Mouse (Mus musculus) C2C12 (cell line): ENCODE results near the gene Syn3. TPM values are rescaled to one million over a fixed set of nuclear protein-coding genes. Genes with fewer than 3 reads are reported as not detected.
A peak's percentile ranks its signal among the peaks of the same experiment; 100 is the strongest.
"Not testable (repeated sequence)": the region's sequence is repeated elsewhere in the genome, so short reads cannot be mapped to it uniquely, and the experiment has no call there.

Source experiments
- H3K27me3 ChIP-seq: one replicate; pipeline ENCODE4 v1.6.1; 2011; ENCODE audit not compliant: control insufficient read depth, insufficient read depth, insufficient read length
- H3K36me3 ChIP-seq: one replicate; pipeline ENCODE4 v1.6.1; 2011; ENCODE audit not compliant: control insufficient read depth, insufficient read depth
- H3K4me3 ChIP-seq: one replicate; pipeline ENCODE4 v1.5.1; 2011; ENCODE audit warnings: mild to moderate bottlenecking, control low read depth; ENCODE audit not compliant: poor library complexity, insufficient read depth, severe bottlenecking
- H3K79me2 ChIP-seq: one replicate; pipeline ENCODE4 v1.6.1; 2011; ENCODE audit not compliant: control insufficient read depth, insufficient read depth
- H3K79me3 ChIP-seq: one replicate; pipeline ENCODE4 v1.6.1; 2011; ENCODE audit warnings: low read depth, control low read depth
- H3ac ChIP-seq: one replicate; pipeline ENCODE3; 2011; ENCODE audit warnings: low read depth; ENCODE audit not compliant: control insufficient read depth, insufficient read length
- CEBPB ChIP-seq: IDR thresholded peaks from one replicate; pipeline ENCODE4 v1.6.1; 2011; ENCODE audit warnings: low read depth, mild to moderate bottlenecking, control low read depth, moderate library complexity
- CTCF ChIP-seq: IDR thresholded peaks from one replicate; pipeline ENCODE4 v1.5.1; 2011; ENCODE audit not compliant: control insufficient read depth, insufficient read depth, insufficient read length
- FOSL1 ChIP-seq: IDR thresholded peaks from one replicate; pipeline ENCODE4 v1.8.0; 2011; ENCODE audit warnings: mild to moderate bottlenecking, low read length; ENCODE audit not compliant: poor library complexity, insufficient read depth, severe bottlenecking
- MAX ChIP-seq: IDR thresholded peaks from one replicate; pipeline ENCODE4 v1.6.1; 2011; ENCODE audit warnings: mild to moderate bottlenecking, control low read depth
- MYOD1 ChIP-seq: IDR thresholded peaks from one replicate; pipeline ENCODE4 v1.6.1; 2011; ENCODE audit warnings: low read depth; ENCODE audit not compliant: control insufficient read depth, insufficient read length
- MYOG ChIP-seq: IDR thresholded peaks from one replicate; pipeline ENCODE4 v1.6.1; 2011; ENCODE audit not compliant: control insufficient read depth, insufficient read length; ENCODE audit errors: extremely low read depth
- USF1 ChIP-seq: IDR thresholded peaks from one replicate; pipeline ENCODE4 v1.6.1; 2011; ENCODE audit warnings: low read depth, mild to moderate bottlenecking, control low read depth, moderate library complexity
- polyA plus RNA-seq: library from polyadenylated mRNA; unstranded; fragments of >200 nt; fragmentation: generic; extraction: Trizol; gene quantifications from one replicate; pipeline ENCODE4 v1.2.1, GENCODE M21; 2012; ENCODE audit warnings: missing spikeins

Syn3 gene
- polyA plus RNA-seq, 1 experiment = 0.20 TPM

DNA sequence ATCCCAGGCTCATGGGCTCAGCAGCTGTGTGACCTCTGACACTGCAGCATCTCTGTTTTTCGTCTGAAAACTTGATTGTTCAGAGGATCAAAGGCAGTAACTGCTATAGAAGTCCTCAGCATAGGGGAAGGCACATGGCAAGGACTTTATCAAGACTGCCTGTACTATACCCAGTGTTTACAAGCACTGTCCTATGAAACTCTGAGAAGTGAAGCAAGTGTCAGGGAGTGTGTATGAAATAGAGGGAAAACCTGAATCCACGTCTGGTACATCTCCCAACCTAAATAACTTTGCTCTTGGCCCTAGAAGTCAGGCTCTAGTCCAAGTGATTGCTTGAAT is 116.8 kb downstream of the Syn3 start:
- H3ac ChIP-seq = no peak overlapping the region
- H3K4me3 ChIP-seq = no peak overlapping the region
- H3K79me3 ChIP-seq = no peaks in the 10 kb centered on the region
- H3K27me3 ChIP-seq = peaks cover 7% of the 10 kb centered on the region
- H3K36me3 ChIP-seq = no peaks in the 10 kb centered on the region
- no peaks in the 10 kb centered on the region for H3K79me2 ChIP-seq
- no peak for TF ChIP-seq FOSL1
- TF ChIP-seq MYOG = no peak
- no peak for TF ChIP-seq USF1
- no peak for TF ChIP-seq CTCF
- TF ChIP-seq CEBPB = no peak
- TF ChIP-seq MAX = no peak
- no peak for TF ChIP-seq MYOD1

DNA sequence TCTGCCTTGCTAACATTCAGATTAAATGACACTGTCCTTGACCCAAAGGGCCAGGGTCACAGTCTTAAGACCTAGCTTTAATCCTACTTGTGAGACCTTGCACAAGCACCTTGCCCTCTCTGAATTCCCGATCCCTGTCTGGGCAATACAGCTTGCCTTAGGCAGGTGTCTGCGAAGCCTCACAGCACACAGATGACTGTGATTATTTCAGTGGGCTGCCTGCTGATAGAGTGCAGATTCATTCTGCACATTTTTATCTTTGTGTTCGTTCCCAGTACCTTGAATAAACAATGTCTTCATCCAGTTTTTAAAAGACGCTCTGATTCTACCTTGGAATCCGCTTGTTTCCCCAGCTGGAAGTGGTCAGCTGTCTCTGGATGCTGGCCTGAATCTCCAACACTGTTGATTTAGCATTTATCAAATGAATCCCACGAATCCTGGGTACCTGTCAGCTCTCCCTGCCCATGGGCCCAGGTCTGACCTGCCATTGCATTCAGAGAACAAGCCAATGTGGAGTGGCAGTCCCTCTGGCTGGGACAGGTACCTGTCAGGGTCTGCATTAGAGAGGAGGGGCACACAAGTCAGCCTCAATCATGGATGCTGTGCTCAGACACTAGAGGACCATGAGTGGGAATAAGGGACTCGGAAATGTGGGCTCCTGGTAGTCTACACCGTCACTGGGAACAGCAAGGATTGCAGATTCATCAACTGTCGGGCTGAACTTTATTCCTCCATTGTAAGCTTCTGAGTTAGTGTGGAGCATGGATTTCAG is 117.4 kb downstream of the Syn3 start:
- Histone ChIP-seq H3K4me3 (no peak overlapping the region), H3K36me3 (no peaks in the 10 kb centered on the region)

DNA sequence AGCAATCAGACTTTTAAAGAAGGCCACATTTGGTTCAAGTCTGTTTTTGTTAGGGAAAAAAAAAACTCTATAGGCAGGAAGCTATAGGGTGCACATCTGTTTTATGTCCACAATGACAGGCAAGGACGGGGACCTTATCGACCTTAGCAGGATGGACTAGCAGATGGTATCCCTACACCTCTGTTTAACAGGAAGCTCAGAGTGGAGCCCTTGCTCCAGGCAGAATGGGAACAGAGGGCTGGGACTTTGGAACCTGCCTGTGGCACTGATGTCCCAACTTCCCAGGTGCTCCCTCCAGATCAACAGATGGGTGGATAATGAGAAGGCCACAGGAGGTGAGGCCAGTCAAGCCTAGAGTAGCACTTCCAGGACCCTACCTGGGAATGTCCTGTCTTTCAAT is 118.1 kb downstream of the Syn3 start:
- no peaks in the 10 kb centered on the region for H3K79me2 ChIP-seq
- H3ac ChIP-seq = no peak overlapping the region
- H3K79me3 ChIP-seq = no peaks in the 10 kb centered on the region
- no peaks in the 10 kb centered on the region for H3K36me3 ChIP-seq
- peaks cover 7% of the 10 kb centered on the region for H3K27me3 ChIP-seq
- no peak overlapping the region for H3K4me3 ChIP-seq
- TF ChIP-seq MYOG (no peak), MYOD1 (no peak), CEBPB (no peak), CTCF (no peak), FOSL1 (no peak)

More for the DNA sequence above, 117.4 kb downstream of the Syn3 start:
- Histone ChIP-seq H3K79me2 (no peaks in the 10 kb centered on the region), H3K27me3 (peaks cover 7% of the 10 kb centered on the region), H3ac (no peak overlapping the region), H3K79me3 (no peaks in the 10 kb centered on the region)
- no peak for TF ChIP-seq MYOD1
- TF ChIP-seq MYOG = no peak
- TF ChIP-seq CEBPB = no peak
- TF ChIP-seq CTCF = no peak
- no peak for TF ChIP-seq MAX
- TF ChIP-seq FOSL1 = no peak
- TF ChIP-seq USF1 = no peak

DNA sequence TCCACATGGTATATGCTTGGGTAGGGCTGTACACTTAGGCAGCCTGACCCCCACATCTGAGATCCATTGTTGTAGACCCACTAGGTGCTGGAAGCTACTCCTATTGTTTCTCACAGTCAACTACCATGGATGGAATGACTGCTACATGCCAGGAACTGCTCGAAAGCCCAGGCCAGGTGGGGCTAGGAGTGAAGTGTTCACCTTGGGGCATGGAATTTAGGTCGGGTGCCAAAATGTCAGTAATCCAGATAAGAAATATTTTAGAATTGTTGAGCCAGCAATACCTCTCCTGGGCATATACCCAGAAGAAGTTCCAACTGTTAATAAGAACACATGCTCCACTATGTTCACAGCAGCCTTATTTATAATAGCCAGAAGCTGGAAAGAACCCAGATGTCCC is 119.9 kb downstream of the Syn3 start:
- H3K79me2 ChIP-seq, H3ac ChIP-seq, H3K36me3 ChIP-seq, H3K79me3 ChIP-seq, H3K27me3 ChIP-seq, H3K4me3 ChIP-seq: not testable (repeated sequence)

GRCm38 (mm10) chr10:86376392-86377185 is 122.1 kb downstream of the Syn3 start:
- Histone ChIP-seq H3K4me3 (no peak overlapping the region), H3K27me3 (peaks cover 5% of the 10 kb centered on the region), H3K79me3 (no peaks in the 10 kb centered on the region), H3K36me3 (no peaks in the 10 kb centered on the region), H3K79me2 (no peaks in the 10 kb centered on the region), H3ac (no peak overlapping the region)
- peak; percentile 92 for TF ChIP-seq USF1
- TF ChIP-seq MYOG = no peak

DNA sequence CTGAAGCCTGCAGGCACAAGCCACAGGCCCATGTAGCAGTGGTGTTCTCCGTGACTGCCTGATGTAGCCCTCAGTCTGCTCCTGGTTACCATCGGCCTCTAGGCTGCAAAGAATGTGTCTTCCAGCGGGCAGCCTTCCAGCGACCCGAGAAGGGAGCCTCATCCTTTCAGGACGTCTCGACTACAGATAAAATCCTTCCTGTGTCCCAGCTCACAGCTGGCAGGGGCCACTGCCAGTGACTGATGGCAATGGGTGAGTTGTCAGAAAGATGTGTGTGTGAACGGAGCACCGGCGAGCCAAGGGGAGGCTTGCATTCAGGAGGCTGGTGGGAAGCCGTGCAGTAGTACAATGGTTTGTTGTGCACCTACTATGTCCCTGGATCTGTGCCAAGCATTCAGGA is 122.8 kb downstream of the Syn3 start:
- no peaks in the 10 kb centered on the region for H3K79me3 ChIP-seq

More for the DNA sequence above, 122.8 kb downstream of the Syn3 start:
- Histone ChIP-seq H3ac (no peak overlapping the region), H3K27me3 (no peaks in the 10 kb centered on the region), H3K79me2 (no peaks in the 10 kb centered on the region), H3K4me3 (no peak overlapping the region), H3K36me3 (no peaks in the 10 kb centered on the region)
- TF ChIP-seq MYOG (no peak), CTCF (no peak), FOSL1 (no peak), CEBPB (no peak), MAX (no peak)
